Mouse (Mus musculus): Measurements from ENCODE around the gene Comt. TPM values are rescaled to one million over a fixed set of nuclear protein-coding genes. Genes with fewer than 3 reads are reported as not detected.

Comt gene
- polyA plus RNA-seq, 1 experiment = 96.2 TPM

GRCm38 (mm10) chr16:18386451-18386850 is 40.2 kb downstream of the Comt start:
- no peaks in the 10 kb centered on the region for H3K27me3 ChIP-seq (ENCODE audit: control insufficient read depth, insufficient read depth, insufficient read length)
- H3K4me3 ChIP-seq (ENCODE audit: insufficient read depth, poor library complexity, severe bottlenecking) = no peak overlapping the region
- no peaks in the 10 kb centered on the region for H3K79me2 ChIP-seq (ENCODE audit: control insufficient read depth, insufficient read depth)
- no peaks in the 10 kb centered on the region for H3K79me3 ChIP-seq (ENCODE audit: low read depth)
- no peaks in the 10 kb centered on the region for H3K36me3 ChIP-seq (ENCODE audit: control insufficient read depth, insufficient read depth)
- TF ChIP-seq CEBPB (IDR thresholded peaks at IDR 0.05; ENCODE audit: low read depth) (peak; percentile 82), MYOD1 (IDR thresholded peaks at IDR 0.05; ENCODE audit: control insufficient read depth, insufficient read length, low read depth) (no peak)
- no peak overlapping the region for H3ac ChIP-seq (ENCODE audit: control insufficient read depth, insufficient read length, low read depth)

- H3K36me3 ChIP-seq (ENCODE audit: control insufficient read depth, insufficient read depth) = no peaks in the 10 kb centered on the region
- no peaks in the 10 kb centered on the region for H3K79me3 ChIP-seq (ENCODE audit: low read depth)
- H3K27me3 ChIP-seq (ENCODE audit: control insufficient read depth, insufficient read depth, insufficient read length) = no peaks in the 10 kb centered on the region
- H3ac ChIP-seq (ENCODE audit: control insufficient read depth, insufficient read length, low read depth) = no peak overlapping the region
- TF ChIP-seq CTCF (IDR thresholded peaks at IDR 0.05; ENCODE audit: control insufficient read depth, insufficient read depth, insufficient read length) = no peak
- no peak for TF ChIP-seq FOSL1 (IDR thresholded peaks at IDR 0.05; ENCODE audit: insufficient read depth, low read length, poor library complexity, severe bottlenecking)
- TF ChIP-seq CEBPB (IDR thresholded peaks at IDR 0.05; ENCODE audit: low read depth) = no peak
- no peak for TF ChIP-seq USF1 (IDR thresholded peaks at IDR 0.05; ENCODE audit: low read depth)
- no peaks in the 10 kb centered on the region for H3K79me2 ChIP-seq (ENCODE audit: control insufficient read depth, insufficient read depth)
- no peak overlapping the region for H3K4me3 ChIP-seq (ENCODE audit: insufficient read depth, poor library complexity, severe bottlenecking)
Measured at GRCm38 (mm10) chr16:18385411-18385810, 41.2 kb downstream of the Comt start.

- no peaks in the 10 kb centered on the region for H3K79me3 ChIP-seq (ENCODE audit: low read depth)
- no peaks in the 10 kb centered on the region for H3K27me3 ChIP-seq (ENCODE audit: control insufficient read depth, insufficient read depth, insufficient read length)
- H3ac ChIP-seq (ENCODE audit: control insufficient read depth, insufficient read length, low read depth) = no peak overlapping the region
- TF ChIP-seq USF1 (IDR thresholded peaks at IDR 0.05; ENCODE audit: low read depth) = no peak
- TF ChIP-seq MYOD1 (IDR thresholded peaks at IDR 0.05; ENCODE audit: control insufficient read depth, insufficient read length, low read depth) = no peak
- TF ChIP-seq CTCF (IDR thresholded peaks at IDR 0.05; ENCODE audit: control insufficient read depth, insufficient read depth, insufficient read length) = no peak
- H3K79me2 ChIP-seq (ENCODE audit: control insufficient read depth, insufficient read depth) = no peaks in the 10 kb centered on the region
- H3K36me3 ChIP-seq (ENCODE audit: control insufficient read depth, insufficient read depth) = no peaks in the 10 kb centered on the region
- H3K4me3 ChIP-seq (ENCODE audit: insufficient read depth, poor library complexity, severe bottlenecking) = no peak overlapping the region
Measured at GRCm38 (mm10) chr16:18384659-18385058, 42.0 kb downstream of the Comt start.

- H3K4me3 ChIP-seq (ENCODE audit: insufficient read depth, poor library complexity, severe bottlenecking) = no peak overlapping the region
- H3K79me2 ChIP-seq (ENCODE audit: control insufficient read depth, insufficient read depth) = no peaks in the 10 kb centered on the region
- TF ChIP-seq MAX (IDR thresholded peaks at IDR 0.05) = no peak
- no peak for TF ChIP-seq CTCF (IDR thresholded peaks at IDR 0.05; ENCODE audit: control insufficient read depth, insufficient read depth, insufficient read length)
- TF ChIP-seq MYOD1 (IDR thresholded peaks at IDR 0.05; ENCODE audit: control insufficient read depth, insufficient read length, low read depth) = no peak
- no peak for TF ChIP-seq MYOG (IDR thresholded peaks at IDR 0.05; ENCODE audit: control insufficient read depth, extremely low read depth, insufficient read length)
- no peak for TF ChIP-seq CEBPB (IDR thresholded peaks at IDR 0.05; ENCODE audit: low read depth)
- TF ChIP-seq USF1 (IDR thresholded peaks at IDR 0.05; ENCODE audit: low read depth) = no peak
- H3K79me3 ChIP-seq (ENCODE audit: low read depth) = no peaks in the 10 kb centered on the region
- H3K36me3 ChIP-seq (ENCODE audit: control insufficient read depth, insufficient read depth) = no peaks in the 10 kb centered on the region
- no peak overlapping the region for H3ac ChIP-seq (ENCODE audit: control insufficient read depth, insufficient read length, low read depth)
- H3K27me3 ChIP-seq (ENCODE audit: control insufficient read depth, insufficient read depth, insufficient read length) = no peaks in the 10 kb centered on the region
Measured at GRCm38 (mm10) chr16:18384211-18384610, 42.4 kb downstream of the Comt start.

GRCm38 (mm10) chr16:18383756-18384155 is 42.9 kb downstream of the Comt start:
- no peak for TF ChIP-seq MAX (IDR thresholded peaks at IDR 0.05)
- TF ChIP-seq USF1 (IDR thresholded peaks at IDR 0.05; ENCODE audit: low read depth) = no peak
- no peak for TF ChIP-seq CEBPB (IDR thresholded peaks at IDR 0.05; ENCODE audit: low read depth)
- TF ChIP-seq MYOG (IDR thresholded peaks at IDR 0.05; ENCODE audit: control insufficient read depth, extremely low read depth, insufficient read length) = no peak
- TF ChIP-seq FOSL1 (IDR thresholded peaks at IDR 0.05; ENCODE audit: insufficient read depth, low read length, poor library complexity, severe bottlenecking) = no peak
- no peak for TF ChIP-seq CTCF (IDR thresholded peaks at IDR 0.05; ENCODE audit: control insufficient read depth, insufficient read depth, insufficient read length)
- no peak for TF ChIP-seq MYOD1 (IDR thresholded peaks at IDR 0.05; ENCODE audit: control insufficient read depth, insufficient read length, low read depth)
- no peaks in the 10 kb centered on the region for H3K79me2 ChIP-seq (ENCODE audit: control insufficient read depth, insufficient read depth)
- no peaks in the 10 kb centered on the region for H3K79me3 ChIP-seq (ENCODE audit: low read depth)
- H3K4me3 ChIP-seq (ENCODE audit: insufficient read depth, poor library complexity, severe bottlenecking) = no peak overlapping the region
- no peak overlapping the region for H3ac ChIP-seq (ENCODE audit: control insufficient read depth, insufficient read length, low read depth)
- H3K36me3 ChIP-seq (ENCODE audit: control insufficient read depth, insufficient read depth) = no peaks in the 10 kb centered on the region
- no peaks in the 10 kb centered on the region for H3K27me3 ChIP-seq (ENCODE audit: control insufficient read depth, insufficient read depth, insufficient read length)

- no peaks in the 10 kb centered on the region for H3K27me3 ChIP-seq (ENCODE audit: control insufficient read depth, insufficient read depth, insufficient read length)
- H3K4me3 ChIP-seq (ENCODE audit: insufficient read depth, poor library complexity, severe bottlenecking) = no peak overlapping the region
- no peaks in the 10 kb centered on the region for H3K79me3 ChIP-seq (ENCODE audit: low read depth)
- no peaks in the 10 kb centered on the region for H3K79me2 ChIP-seq (ENCODE audit: control insufficient read depth, insufficient read depth)
- no peak overlapping the region for H3ac ChIP-seq (ENCODE audit: control insufficient read depth, insufficient read length, low read depth)
- TF ChIP-seq USF1 (IDR thresholded peaks at IDR 0.05; ENCODE audit: low read depth) (no peak), CEBPB (IDR thresholded peaks at IDR 0.05; ENCODE audit: low read depth) (peak; percentile 68)
- H3K36me3 ChIP-seq (ENCODE audit: control insufficient read depth, insufficient read depth) = no peaks in the 10 kb centered on the region
Measured at GRCm38 (mm10) chr16:18383045-18383726, 43.5 kb downstream of the Comt start.

All from C2C12 (cell line).